In genomic region chr4:62736421-62736820, GRCm38 (mm10) we compare ENCODE assay signal across 7 mouse cellular contexts.
DNase-seq lines count a peak whose midpoint lies in the region; ATAC-seq lines count a peak whose summit lies in the region.

No protein-coding gene starts in this region.

- H3K4me2 ChIP-seq in midbrain, embryonic 16.5 days (ENCODE audit: low read length): no peak overlapping the region
- no peak overlapping the region for H3K4me2 ChIP-seq in midbrain, embryonic 14.5 days (ENCODE audit: low read length)
- H3K4me2 ChIP-seq in stomach, embryonic 15.5 days: no peak overlapping the region

- H3K4me3 ChIP-seq in midbrain, embryonic 16.5 days (ENCODE audit: low read depth, low read length): no peak overlapping the region
- H3K4me3 ChIP-seq in midbrain, embryonic 14.5 days (replicated peaks; ENCODE audit: low read depth, low read length): no peak overlapping the region
- H3K4me3 ChIP-seq in stomach, embryonic 15.5 days (replicated peaks): no peak overlapping the region

- ATAC-seq in midbrain, embryonic 16.5 days: 0 out of 2 replicates have a peak, but pooled peaks have one; percentile 26
- no peak for ATAC-seq in midbrain, embryonic 14.5 days (ENCODE audit: low FRiP score, low TSS enrichment)
- no peak for ATAC-seq in stomach, embryonic 15.5 days (ENCODE audit: insufficient read depth, low FRiP score, low read depth)

- no peaks in the 10 kb centered on the region for H3K36me3 ChIP-seq in midbrain, embryonic 16.5 days (ENCODE audit: control insufficient read depth, insufficient read depth, low read length)
- H3K36me3 ChIP-seq in midbrain, embryonic 14.5 days (ENCODE audit: control insufficient read depth, insufficient read depth, low read length): no peaks in the 10 kb centered on the region
- no peaks in the 10 kb centered on the region for H3K36me3 ChIP-seq in stomach, embryonic 15.5 days

- H3K9ac ChIP-seq in midbrain, embryonic 16.5 days (ENCODE audit: low read depth, low read length): no peak overlapping the region
- no peak overlapping the region for H3K9ac ChIP-seq in midbrain, embryonic 14.5 days (replicated peaks; ENCODE audit: low read length)
- no peak overlapping the region for H3K9ac ChIP-seq in stomach, embryonic 15.5 days

- 54% methylated on average over 7 of the region's 7 CpGs for WGBS in midbrain, embryonic 16.5 days
- 70% methylated on average over 7 of the region's 7 CpGs for WGBS in midbrain, embryonic 14.5 days
- 71% methylated on average over 7 of the region's 7 CpGs for WGBS in stomach, embryonic 15.5 days

- DNase-seq in midbrain, embryonic 14.5 days: no peak
- DNase-seq in cerebellum, postnatal 36 days: peak; percentile 48 to 51
- DNase-seq in heart, postnatal 4 days: peak; percentile 69
- no peak for DNase-seq in right cerebral cortex, adult 18-20 months
- DNase-seq in layer of hippocampus, postnatal 36 days: no peak

- H3K4me1 ChIP-seq in midbrain, embryonic 16.5 days (ENCODE audit: control insufficient read depth, insufficient read depth, low read length): peaks cover 2% of the 10 kb centered on the region; the same call in 1 of the 2 replicates
- peaks cover under 1% of the 10 kb centered on the region; the same call in 1 of the 2 replicates for H3K4me1 ChIP-seq in midbrain, embryonic 14.5 days (ENCODE audit: control insufficient read depth, insufficient read depth, low read length)
- H3K4me1 ChIP-seq in stomach, embryonic 15.5 days: peaks cover 53% of the 10 kb centered on the region

- no peaks in the 10 kb centered on the region for H3K27me3 ChIP-seq in midbrain, embryonic 16.5 days (ENCODE audit: control insufficient read depth, insufficient read depth, low read depth, low read length)
- no peaks in the 10 kb centered on the region for H3K27me3 ChIP-seq in midbrain, embryonic 14.5 days (ENCODE audit: control insufficient read depth, insufficient read depth, low read length)
- no peaks in the 10 kb centered on the region for H3K27me3 ChIP-seq in stomach, embryonic 15.5 days (replicated peaks)

- no peaks in the 10 kb centered on the region for H3K9me3 ChIP-seq in midbrain, embryonic 16.5 days (replicated peaks; ENCODE audit: control insufficient read depth, low read length, poor library complexity, severe bottlenecking)
- H3K9me3 ChIP-seq in midbrain, embryonic 14.5 days (ENCODE audit: control insufficient read depth, low read length): no peaks in the 10 kb centered on the region
- no peaks in the 10 kb centered on the region for H3K9me3 ChIP-seq in stomach, embryonic 15.5 days

- no peak overlapping the region for H3K27ac ChIP-seq in midbrain, embryonic 16.5 days (ENCODE audit: low read length)
- H3K27ac ChIP-seq in midbrain, embryonic 14.5 days (replicated peaks; ENCODE audit: low read depth, low read length): no peak overlapping the region
- peak overlapping the region; percentile 81 for H3K27ac ChIP-seq in stomach, embryonic 15.5 days

Comparison
In these comparisons a context has a peak if more than half of its experiments do, and no peak if none do; other contexts are left out.
1. DNase-seq: peak in cerebellum, postnatal 36 days (2 of 2) and heart, postnatal 4 days (single experiment); none in midbrain, embryonic 14.5 days (single experiment), right cerebral cortex, adult 18-20 months (single experiment) and layer of hippocampus, postnatal 36 days (0 of 2).